Mouse (Mus musculus) CH12.LX (cell line): ENCODE measurements at regions not wholly inside any gene's neighbourhood (a gene's known extent, or its start where the extent isn't known, plus 50 kb on each side); places are given as distances from the start of the nearest gene placed in this dataset.

Source experiments
- CTCF ChIP-seq, 2 experiments: IDR thresholded peaks in 1 of 2; conservative IDR thresholded peaks in 1 of 2; 2 replicates each; pipeline ENCODE4 v1.5.1; 2011 to 2012; ENCODE audit warnings: low read depth in 2 of 2, low read length in 2 of 2, improper control_type of control experiment in 1 of 2, inconsistent platforms in 1 of 2, mild to moderate bottlenecking in 1 of 2, moderate library complexity in 1 of 2
- EP300 ChIP-seq: IDR thresholded peaks from 2 replicates; pipeline ENCODE4 v1.6.1; 2011; ENCODE audit warnings: low read length, improper control_type of control experiment
- IRF4 ChIP-seq: IDR thresholded peaks from 2 replicates; pipeline ENCODE4 v1.6.1; 2014; ENCODE audit warnings: low read depth, mild to moderate bottlenecking, inconsistent platforms, low read length, improper control_type of control experiment
- MXI1 ChIP-seq: IDR thresholded peaks from 2 replicates; pipeline ENCODE4 v1.6.1; 2011; ENCODE audit warnings: mild to moderate bottlenecking, low read depth, low read length, improper control_type of control experiment
- POLR2A ChIP-seq: IDR thresholded peaks from 2 replicates; pipeline ENCODE4 v1.6.1; 2011; ENCODE audit warnings: low read depth, mild to moderate bottlenecking, improper control_type of control experiment, low read length
- TBP ChIP-seq: conservative IDR thresholded peaks from 2 replicates; pipeline ENCODE4 v1.6.1; 2011; ENCODE audit warnings: low read depth, low read length, improper control_type of control experiment
- ZC3H11A ChIP-seq: IDR thresholded peaks from 2 replicates; pipeline ENCODE4 v1.6.1; 2012; ENCODE audit warnings: low read depth, mild to moderate bottlenecking, inconsistent platforms, low read length, improper control_type of control experiment
- ZKSCAN1 ChIP-seq: IDR thresholded peaks from 2 replicates; pipeline ENCODE4 v1.6.1; 2012; ENCODE audit warnings: low read depth, inconsistent platforms, low read length, improper control_type of control experiment, borderline replicate concordance

DNA sequence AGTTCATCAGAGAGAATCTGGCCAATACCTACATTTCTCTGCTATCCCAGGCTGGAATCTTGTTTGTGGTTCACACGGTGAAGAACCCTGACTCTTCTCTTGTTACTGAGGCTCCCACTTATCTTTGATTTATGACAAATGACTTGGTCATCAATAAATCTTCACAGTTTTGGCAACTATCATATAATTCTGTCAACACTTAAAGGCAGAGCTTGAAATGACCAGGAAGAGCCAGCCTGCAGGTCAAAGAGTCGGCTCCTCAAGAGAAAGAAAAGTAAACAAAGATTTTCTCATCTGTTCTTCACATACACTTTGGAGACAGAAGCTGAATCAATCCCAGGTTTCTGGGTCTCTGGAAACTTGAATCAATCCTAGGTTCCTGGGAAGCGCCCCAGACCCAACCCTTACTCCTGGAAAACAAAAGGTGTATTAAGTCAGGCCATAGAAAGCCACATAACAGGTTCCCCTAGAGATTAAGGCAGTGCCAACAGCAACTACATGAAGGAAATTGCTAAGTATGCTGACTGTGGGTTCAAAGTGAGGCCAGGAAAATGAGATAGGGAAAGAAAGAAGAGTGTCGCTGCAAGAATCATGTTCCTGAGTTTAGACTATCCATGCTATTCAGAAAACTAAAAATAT is 56.7 kb upstream of the Mad2l1 start:
- no peak for TF ChIP-seq TBP
- TF ChIP-seq CTCF (conservative IDR thresholded peaks at IDR 0.05 in 1 of 2, IDR thresholded peaks at IDR 0.05 in 1 of 2; ENCODE audit: low read depth in 2 of 2, low read length in 2 of 2) = no peak
- no peak for TF ChIP-seq POLR2A
- no peak for TF ChIP-seq ZKSCAN1
- no peak for TF ChIP-seq MXI1
- no peak for TF ChIP-seq ZC3H11A
- TF ChIP-seq IRF4 = no peak
- no peak for TF ChIP-seq EP300
